Mouse (Mus musculus): Measurements from ENCODE around the gene Styxl1. TPM values are rescaled to one million over a fixed set of nuclear protein-coding genes. Genes with fewer than 3 reads are reported as not detected.

Gene Styxl1
- total and polyA plus RNA-seq, 3 experiments, result 0.17 TPM; not detected in 2

- Histone ChIP-seq H3K4me1 (ENCODE audit: control insufficient read depth in 1 of 2, insufficient read depth in 2 of 2, low read length in 2 of 2) (peaks cover 3 to 9% of the 10 kb centered on the region in 2 experiments; a peak in 3 of 4 replicates), H3K9ac (ENCODE audit: control insufficient read depth, low read depth, low read length, poor library complexity, severe bottlenecking) (peak overlapping the region; percentile 64), H3K36me3 (ENCODE audit: control insufficient read depth in 1 of 2, insufficient read depth in 2 of 2, low read length in 2 of 2) (no peaks in the 10 kb centered on the region), H3K27me3 (ENCODE audit: control insufficient read depth in 1 of 2, insufficient read depth in 2 of 2, low read length in 2 of 2) (no peaks in the 10 kb centered on the region), H3K4me3 (ENCODE audit: control insufficient read depth in 1 of 2, insufficient read depth in 1 of 2, low read depth in 2 of 2, low read length in 2 of 2) (peak overlapping the region; percentile 74 to 87), H3K27ac (ENCODE audit: control insufficient read depth, low read depth, low read length) (no peak overlapping the region), H3K9me3 (replicated peaks; ENCODE audit: insufficient read depth, low read length) (no peaks in the 10 kb centered on the region), H3K79me2 (ENCODE audit: control insufficient read depth, insufficient read depth, low read length, poor library complexity) (no peaks in the 10 kb centered on the region; the same call in 1 of the 2 replicates)
- TF ChIP-seq NRF1 (IDR thresholded peaks at IDR 0.05; ENCODE audit: insufficient read depth, low read depth, low read length, poor library complexity, severe bottlenecking) (no peak), USF2 (IDR thresholded peaks at IDR 0.05; ENCODE audit: borderline replicate concordance in 1 of 2, insufficient read depth in 1 of 2, low read depth in 1 of 2, low read length in 2 of 2) (no peak), UBTF (IDR thresholded peaks at IDR 0.05; ENCODE audit: borderline replicate concordance, insufficient read depth, low read depth, low read length) (no peak)
- DNase-seq (ENCODE audit: low read depth, low spot score), result peak; percentile 38
Observed at GRCm38 (mm10) chr5:135742941-135743740, 35.0 kb downstream of the Styxl1 start.

GRCm38 (mm10) chr5:135742156-135742555 lies 36.0 kb downstream of the Styxl1 start:
- Histone ChIP-seq H3K9ac (ENCODE audit: control insufficient read depth, low read depth, low read length, poor library complexity, severe bottlenecking) (no peak overlapping the region), H3K79me2 (ENCODE audit: control insufficient read depth, insufficient read depth, low read length, poor library complexity) (no peaks in the 10 kb centered on the region; the same call in 1 of the 2 replicates), H3K4me3 (ENCODE audit: control insufficient read depth in 1 of 2, insufficient read depth in 1 of 2, low read depth in 2 of 2, low read length in 2 of 2) (no peak overlapping the region), H3K36me3 (ENCODE audit: control insufficient read depth in 1 of 2, insufficient read depth in 2 of 2, low read length in 2 of 2) (no peaks in the 10 kb centered on the region), H3K27me3 (ENCODE audit: control insufficient read depth in 1 of 2, insufficient read depth in 2 of 2, low read length in 2 of 2) (no peaks in the 10 kb centered on the region), H3K27ac (ENCODE audit: control insufficient read depth, low read depth, low read length) (no peak overlapping the region), H3K4me1 (ENCODE audit: control insufficient read depth in 1 of 2, insufficient read depth in 2 of 2, low read length in 2 of 2) (peaks cover 3 to 10% of the 10 kb centered on the region in 2 experiments; a peak in 3 of 4 replicates), H3K9me3 (replicated peaks; ENCODE audit: insufficient read depth, low read length) (no peaks in the 10 kb centered on the region)
- peak; percentile 46 for DNase-seq (ENCODE audit: low read depth, low spot score)
- no peak for TF ChIP-seq RCOR1 (IDR thresholded peaks at IDR 0.05; ENCODE audit: low read depth, low read length)
- TF ChIP-seq MXI1 (IDR thresholded peaks at IDR 0.05; ENCODE audit: low read depth, low read length), result peak; percentile 48; the same call in 1 of the 2 replicates
- no peak for TF ChIP-seq NRF1 (IDR thresholded peaks at IDR 0.05; ENCODE audit: insufficient read depth, low read depth, low read length, poor library complexity, severe bottlenecking)
- no peak for TF ChIP-seq TCF12 (IDR thresholded peaks at IDR 0.05; ENCODE audit: low read depth, low read length)
- TF ChIP-seq MAZ (IDR thresholded peaks at IDR 0.05; ENCODE audit: low read depth, low read length), result no peak
- no peak for TF ChIP-seq TBP (IDR thresholded peaks at IDR 0.05; ENCODE audit: low read depth, low read length)
- no peak for TF ChIP-seq ELF1 (IDR thresholded peaks at IDR 0.05; ENCODE audit: low read depth, low read length)
- peak; percentile 83 for TF ChIP-seq SIN3A (IDR thresholded peaks at IDR 0.05; ENCODE audit: low read length)

GRCm38 (mm10) chr5:135738266-135738665 lies 39.9 kb downstream of the Styxl1 start:
- Histone ChIP-seq H3K9ac (ENCODE audit: control insufficient read depth, low read depth, low read length, poor library complexity, severe bottlenecking) (no peak overlapping the region), H3K79me2 (ENCODE audit: control insufficient read depth, insufficient read depth, low read length, poor library complexity) (no peaks in the 10 kb centered on the region), H3K27me3 (ENCODE audit: control insufficient read depth in 1 of 2, insufficient read depth in 2 of 2, low read length in 2 of 2) (no peaks in the 10 kb centered on the region), H3K27ac (ENCODE audit: control insufficient read depth, low read depth, low read length) (no peak overlapping the region), H3K4me3 (ENCODE audit: control insufficient read depth in 1 of 2, insufficient read depth in 1 of 2, low read depth in 2 of 2, low read length in 2 of 2) (no peak overlapping the region), H3K9me3 (replicated peaks; ENCODE audit: insufficient read depth, low read length) (no peaks in the 10 kb centered on the region), H3K36me3 (ENCODE audit: control insufficient read depth in 1 of 2, insufficient read depth in 2 of 2, low read length in 2 of 2) (peaks cover 0 to 2% of the 10 kb centered on the region in 2 experiments; a peak in 1 of 4 replicates), H3K4me1 (ENCODE audit: control insufficient read depth in 1 of 2, insufficient read depth in 2 of 2, low read length in 2 of 2) (peaks cover under 1 to 7% of the 10 kb centered on the region in 2 experiments; a peak in 2 of 4 replicates)
- TF ChIP-seq POLR2AphosphoS2 (IDR thresholded peaks at IDR 0.05; ENCODE audit: low read length), result no peak
- TF ChIP-seq ELF1 (IDR thresholded peaks at IDR 0.05; ENCODE audit: low read depth, low read length), result no peak
- TF ChIP-seq POLR2A (IDR thresholded peaks at IDR 0.05; ENCODE audit: control insufficient read depth in 1 of 2, insufficient read depth in 1 of 2, low read depth in 1 of 2, low read length in 2 of 2, poor library complexity in 1 of 2), result no peak
- no peak for TF ChIP-seq ETS1 (IDR thresholded peaks at IDR 0.05; ENCODE audit: low read depth, low read length)
- no peak for TF ChIP-seq MAX (IDR thresholded peaks at IDR 0.05; ENCODE audit: low read length)
- no peak for TF ChIP-seq EP300 (IDR thresholded peaks at IDR 0.05; ENCODE audit: low read depth in 1 of 2, low read length in 2 of 2)
- TF ChIP-seq NRF1 (IDR thresholded peaks at IDR 0.05; ENCODE audit: insufficient read depth, low read depth, low read length, poor library complexity, severe bottlenecking), result no peak
- TF ChIP-seq BHLHE40 (IDR thresholded peaks at IDR 0.05; ENCODE audit: borderline replicate concordance, low read depth, low read length), result no peak
- no peak for TF ChIP-seq TCF12 (IDR thresholded peaks at IDR 0.05; ENCODE audit: low read depth, low read length)
- TF ChIP-seq USF1 (IDR thresholded peaks at IDR 0.05; ENCODE audit: low read depth, low read length), result no peak
- no peak for TF ChIP-seq GABPA (IDR thresholded peaks at IDR 0.05; ENCODE audit: low read depth, low read length)
- TF ChIP-seq KAT2A (conservative IDR thresholded peaks at IDR 0.05; ENCODE audit: low read depth, low read length), result no peak
- TF ChIP-seq E2F4 (IDR thresholded peaks at IDR 0.05; ENCODE audit: borderline replicate concordance, low read depth, low read length), result no peak
- no peak for TF ChIP-seq UBTF (IDR thresholded peaks at IDR 0.05; ENCODE audit: borderline replicate concordance, insufficient read depth, low read depth, low read length)
- no peak for TF ChIP-seq USF2 (IDR thresholded peaks at IDR 0.05; ENCODE audit: borderline replicate concordance in 1 of 2, insufficient read depth in 1 of 2, low read depth in 1 of 2, low read length in 2 of 2)
- TF ChIP-seq RCOR1 (IDR thresholded peaks at IDR 0.05; ENCODE audit: low read depth, low read length), result no peak
- no peak for TF ChIP-seq GATA1 (IDR thresholded peaks at IDR 0.05; ENCODE audit: low read depth, low read length)
- no peak for DNase-seq (ENCODE audit: low read depth, low spot score)

Measured in MEL (cell line).